Mouse (Mus musculus): ENCODE measurements around the gene Nap1l4. TPM values are rescaled to one million over a fixed set of nuclear protein-coding genes. Genes with fewer than 3 reads are reported as not detected.
A peak's percentile ranks its signal among the peaks of the same experiment; 100 is the strongest.

The Nap1l4 gene
- polyA plus RNA-seq, 1 experiment from 2014 or later = 74.9 TPM

GRCm38 (mm10) chr7:143466099-143466677 is 82.7 kb downstream of the Nap1l4 start:
- Histone ChIP-seq H3K4me3 (ENCODE audit: low read depth, low read length) (no peak overlapping the region), H3K9ac (ENCODE audit: low read depth, low read length) (no peak overlapping the region; the same call in 1 of the 2 replicates), H3K4me1 (ENCODE audit: control insufficient read depth, low read depth, low read length) (peaks cover 15% of the 10 kb centered on the region), H3K36me3 (ENCODE audit: control insufficient read depth, insufficient read depth) (no peaks in the 10 kb centered on the region), H3K27me3 (ENCODE audit: control insufficient read depth, insufficient read depth, low read depth, low read length) (peaks cover 23% of the 10 kb centered on the region), H3K9me3 (replicated peaks; ENCODE audit: control insufficient read depth, low read length) (no peaks in the 10 kb centered on the region; the same call in 1 of the 2 replicates), H3K27ac (ENCODE audit: low read length) (no peak overlapping the region; the same call in 1 of the 2 replicates), H3K4me2 (ENCODE audit: low read depth, low read length) (peak overlapping the region; percentile 2; the same call in 1 of the 2 replicates)
- no peak for ATAC-seq (ENCODE audit: low read depth)
- 19% methylated on average over 14 of the region's 14 CpGs for WGBS (ENCODE audit: insufficient replicate concordance)

DNA sequence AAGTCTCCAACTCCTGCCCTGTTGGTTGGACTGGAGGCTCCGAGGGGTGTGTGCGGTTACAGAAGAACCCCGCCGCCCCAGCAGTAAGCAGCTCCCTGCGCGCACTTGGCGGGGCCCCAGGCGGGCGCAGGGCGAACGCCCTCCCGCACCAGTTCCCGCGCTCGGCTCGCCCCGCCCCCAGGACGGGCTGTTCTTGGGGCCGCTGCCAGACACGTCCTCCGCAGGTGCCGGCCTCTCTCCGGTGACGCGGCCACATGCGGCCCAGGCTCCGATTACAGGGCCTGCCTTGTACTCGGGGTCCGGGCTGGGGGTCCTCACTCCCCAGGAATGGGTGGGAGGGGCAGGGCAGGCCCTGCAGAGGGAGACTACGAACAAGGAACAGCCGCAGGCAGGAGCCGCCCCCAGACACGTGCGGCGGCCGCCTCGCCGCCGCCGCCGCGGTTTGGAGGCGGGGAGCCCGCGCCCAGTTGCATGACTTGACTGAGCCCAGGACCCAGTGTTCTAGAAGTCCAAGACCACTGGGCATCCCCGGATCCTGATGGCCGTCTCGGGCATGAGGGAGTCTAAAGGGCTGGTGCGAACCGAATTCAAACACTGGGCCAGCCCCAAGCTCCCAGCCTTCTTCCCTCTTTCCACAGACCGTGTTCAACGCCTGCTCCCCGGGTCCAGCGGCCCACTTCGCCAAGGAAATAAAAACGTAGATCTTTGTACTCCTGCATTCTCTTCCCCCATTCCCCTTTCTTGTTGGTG is 83.9 kb downstream of the Nap1l4 start:
- 19% methylated on average over 56 of the region's 56 CpGs for WGBS (ENCODE audit: insufficient replicate concordance)
- peak; percentile 49 for ATAC-seq (ENCODE audit: low read depth)
- H3K36me3 ChIP-seq (ENCODE audit: control insufficient read depth, insufficient read depth) = no peaks in the 10 kb centered on the region
- H3K4me3 ChIP-seq (ENCODE audit: low read depth, low read length) = peak overlapping the region; percentile 38
- peak overlapping the region; percentile 21 for H3K27ac ChIP-seq (ENCODE audit: low read length)
- peaks cover 19% of the 10 kb centered on the region for H3K4me1 ChIP-seq (ENCODE audit: control insufficient read depth, low read depth, low read length)
- H3K4me2 ChIP-seq (ENCODE audit: low read depth, low read length) = peak overlapping the region; percentile 59
- peaks cover 12% of the 10 kb centered on the region for H3K9me3 ChIP-seq (replicated peaks; ENCODE audit: control insufficient read depth, low read length)
- peaks cover 32% of the 10 kb centered on the region for H3K27me3 ChIP-seq (ENCODE audit: control insufficient read depth, insufficient read depth, low read depth, low read length)
- H3K9ac ChIP-seq (ENCODE audit: low read depth, low read length) = peak overlapping the region; percentile 25; the same call in 1 of the 2 replicates

DNA sequence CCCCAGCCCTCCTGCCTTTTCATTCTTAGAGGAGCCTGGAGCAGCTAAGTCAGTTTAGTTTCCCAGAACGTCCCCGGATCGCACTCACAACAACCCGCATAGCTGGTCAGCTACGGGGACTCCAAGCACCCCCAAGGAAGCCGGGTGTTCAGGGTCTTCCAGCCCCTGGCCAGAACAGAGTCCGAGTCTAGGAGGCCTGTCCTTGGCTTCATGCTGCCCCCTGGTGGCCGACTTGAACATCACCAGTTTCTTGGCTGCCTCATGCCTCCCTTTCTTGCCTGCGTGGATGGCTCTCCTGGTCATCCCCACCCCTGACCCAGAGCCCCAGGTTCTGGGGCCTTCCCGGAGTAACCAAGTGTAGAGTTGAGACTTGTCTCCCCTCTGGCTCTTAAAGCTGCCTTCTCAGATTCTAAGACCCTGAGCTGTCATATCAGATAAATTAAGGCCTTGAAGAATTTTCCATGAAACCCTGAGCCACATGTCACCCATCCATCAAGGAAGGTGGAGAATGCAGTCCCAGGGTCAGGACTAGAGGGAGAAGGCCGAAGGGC is 85.0 kb downstream of the Nap1l4 start:
- no peak overlapping the region for H3K9ac ChIP-seq (ENCODE audit: low read depth, low read length)

More for the DNA sequence above, 85.0 kb downstream of the Nap1l4 start:
- peaks cover 22% of the 10 kb centered on the region for H3K9me3 ChIP-seq (replicated peaks; ENCODE audit: control insufficient read depth, low read length)
- no peak for ATAC-seq (ENCODE audit: low read depth)
- WGBS (ENCODE audit: insufficient replicate concordance) = 32% methylated on average over 11 of the region's 11 CpGs
- peaks cover 42% of the 10 kb centered on the region for H3K27me3 ChIP-seq (ENCODE audit: control insufficient read depth, insufficient read depth, low read depth, low read length)
- H3K36me3 ChIP-seq (ENCODE audit: control insufficient read depth, insufficient read depth) = no peaks in the 10 kb centered on the region
- H3K4me1 ChIP-seq (ENCODE audit: control insufficient read depth, low read depth, low read length) = peaks cover 19% of the 10 kb centered on the region
- H3K4me2 ChIP-seq (ENCODE audit: low read depth, low read length) = no peak overlapping the region
- H3K27ac ChIP-seq (ENCODE audit: low read length) = peak overlapping the region; percentile 21; the same call in 1 of the 2 replicates
- no peak overlapping the region for H3K4me3 ChIP-seq (ENCODE audit: low read depth, low read length)

Small RNAs within 50 kb of the gene (microRNA-seq; reads per million reads assigned to microRNA genes)
- 2.7 reads per million, percentile 6 among the genes with 10 or more reads in this experiment for gene Mir7064

Other genes starting within 250 kb of the Nap1l4 start
- 143 and 173 TPM in 2 replicates for gene Cdkn1c, start 88.1 kb downstream of the Nap1l4 start, polyA plus RNA-seq (2015; fragmentation: Nextera tagmentation; extraction: Ambion mirVana)
- gene Slc22a18, start 75.4 kb downstream of the Nap1l4 start, polyA plus RNA-seq (2015; fragmentation: Nextera tagmentation; extraction: Ambion mirVana) = 13.0 and 14.4 TPM in 2 replicates
- 25.8 and 25.9 TPM in 2 replicates for gene Phlda2, start 46.0 kb downstream of the Nap1l4 start, polyA plus RNA-seq (2015; fragmentation: Nextera tagmentation; extraction: Ambion mirVana)
- gene Cars, start 51.0 kb upstream of the Nap1l4 start, polyA plus RNA-seq (2015; fragmentation: Nextera tagmentation; extraction: Ambion mirVana) = 62.0 and 64.3 TPM in 2 replicates
- gene Tnfrsf26, start 79.6 kb upstream of the Nap1l4 start, polyA plus RNA-seq (2015; fragmentation: Nextera tagmentation; extraction: Ambion mirVana) = 1.3 and 1.4 TPM in 2 replicates
- 0.42 and 0.53 TPM in 2 replicates for gene Tnfrsf22, start 100.6 kb upstream of the Nap1l4 start, polyA plus RNA-seq (2015; fragmentation: Nextera tagmentation; extraction: Ambion mirVana)
- 0.35 and 0.55 TPM in 2 replicates for gene Tnfrsf23, start 136.8 kb upstream of the Nap1l4 start, polyA plus RNA-seq (2015; fragmentation: Nextera tagmentation; extraction: Ambion mirVana)
- gene Osbpl5, start 207.9 kb upstream of the Nap1l4 start, polyA plus RNA-seq (2015; fragmentation: Nextera tagmentation; extraction: Ambion mirVana) = 1.9 and 2.2 TPM in 2 replicates
- gene Mrgprg, start 217.9 kb upstream of the Nap1l4 start, polyA plus RNA-seq (2015; fragmentation: Nextera tagmentation; extraction: Ambion mirVana) = not detected in 2 replicates
- 0.41 and 0.51 TPM in 2 replicates for gene Mrgpre, start 235.4 kb upstream of the Nap1l4 start, polyA plus RNA-seq (2015; fragmentation: Nextera tagmentation; extraction: Ambion mirVana)